Mouse (Mus musculus): ENCODE results near the gene Ptprg.
"Not testable (repeated sequence)": the region's sequence is repeated elsewhere in the genome, so short reads cannot be mapped to it uniquely, and the experiment has no call there.

Ptprg gene

GRCm38 (mm10) chr14:12056912-12057524 lies 503.7 kb downstream of the Ptprg start:
- no peak for DNase-seq (ENCODE audit: low spot score)

DNA sequence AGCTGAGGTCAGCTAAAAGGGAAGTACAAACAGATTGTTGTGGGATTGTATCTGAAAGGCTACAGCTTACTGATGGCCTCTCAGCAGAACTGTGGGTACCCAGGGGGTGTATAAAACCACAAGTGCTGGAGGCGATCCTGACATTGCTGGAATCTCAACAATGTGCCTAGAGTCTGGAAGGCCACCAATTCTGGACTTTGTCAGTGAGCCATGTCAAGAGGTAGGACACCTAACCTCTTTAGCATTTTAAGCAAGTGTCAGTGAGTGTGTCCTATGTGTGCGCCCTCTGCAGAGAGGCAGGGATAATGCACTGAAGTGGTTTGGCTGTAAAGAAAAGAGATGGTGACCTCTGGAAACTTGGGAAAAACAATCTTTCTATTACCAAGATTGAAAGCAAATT lies 504.5 kb downstream of the Ptprg start:
- DNase-seq (ENCODE audit: low spot score), result no peak

- DNase-seq (ENCODE audit: low spot score), result no peak
Measured at GRCm38 (mm10) chr14:12059149-12059548, 505.8 kb downstream of the Ptprg start.

- DNase-seq (ENCODE audit: low spot score), result not testable (repeated sequence)
Measured at GRCm38 (mm10) chr14:12061313-12061712, 508.0 kb downstream of the Ptprg start.

DNA sequence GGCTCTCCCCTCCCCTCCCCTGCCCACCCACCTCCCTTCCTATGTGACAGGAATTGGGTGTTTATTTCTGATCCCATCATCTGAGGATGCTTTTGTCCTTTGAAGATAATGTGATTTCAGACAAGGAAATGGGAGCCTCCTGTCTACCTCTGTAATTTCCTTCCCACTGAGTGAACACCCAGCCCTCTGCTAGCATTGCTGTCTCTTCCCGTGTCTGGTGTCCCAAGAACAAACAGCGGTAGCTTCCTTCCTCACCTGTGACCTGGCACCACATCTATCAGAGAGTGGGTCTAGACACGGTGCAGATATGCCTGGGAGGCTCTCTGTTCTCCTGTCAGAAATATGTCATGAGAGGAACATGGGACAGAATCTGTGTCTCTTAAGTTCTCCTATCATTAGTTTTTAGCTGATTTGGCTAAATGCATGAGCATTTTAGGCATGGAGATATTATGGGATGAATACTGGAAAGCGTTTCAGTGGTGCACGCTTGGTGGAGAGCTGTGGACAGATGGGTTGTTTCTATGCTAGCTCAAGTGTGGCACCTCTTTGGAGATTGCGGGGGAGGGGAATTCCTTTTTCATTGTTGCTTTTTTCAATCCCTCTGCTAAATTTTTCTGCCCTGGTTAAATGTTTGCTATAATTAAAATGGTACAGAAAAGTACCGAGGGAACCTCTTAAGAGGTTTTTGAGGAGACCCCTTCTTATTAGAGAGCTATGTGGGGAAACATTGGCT lies 509.5 kb downstream of the Ptprg start:
- peak; percentile 60 for DNase-seq (ENCODE audit: low spot score)

DNA sequence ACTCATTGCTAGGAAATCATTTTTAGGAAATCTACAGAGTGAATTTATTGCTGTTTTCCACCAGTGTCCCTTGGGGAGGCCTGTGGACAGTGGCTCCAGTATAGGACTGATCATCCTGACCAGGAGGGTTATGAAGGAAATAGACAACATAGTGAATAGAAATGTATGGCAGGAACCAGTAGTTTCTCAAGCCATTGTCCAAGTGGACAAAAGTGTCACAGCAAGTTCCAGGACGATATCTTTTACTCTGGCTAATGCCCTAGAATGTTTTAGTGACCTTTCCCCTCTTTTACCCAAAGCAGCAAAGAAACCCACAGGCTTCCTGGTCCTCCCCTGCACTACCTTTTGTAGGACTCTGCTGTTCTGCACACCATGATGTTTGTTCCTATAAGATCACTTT lies 511.7 kb downstream of the Ptprg start:
- no peak for DNase-seq (ENCODE audit: low spot score)

DNA sequence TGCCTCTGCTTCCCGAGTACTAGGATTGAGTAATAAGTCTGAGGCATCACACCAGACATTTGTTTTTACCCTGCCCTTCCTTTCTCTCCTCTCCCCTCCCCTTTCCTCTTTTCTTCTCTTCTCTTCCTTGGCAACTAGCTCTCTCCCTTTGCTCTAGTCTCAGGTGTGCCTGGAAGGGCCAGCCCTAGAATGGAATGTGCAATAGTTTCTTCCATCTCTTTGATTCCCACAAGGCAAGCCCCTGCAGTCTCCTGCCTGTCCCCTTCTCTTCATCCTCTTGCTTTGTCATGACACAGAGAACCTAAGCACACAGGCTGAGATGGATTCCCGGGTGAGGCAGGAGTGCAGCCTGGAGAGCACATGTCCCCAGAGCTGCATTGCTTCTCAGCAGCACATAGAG lies 512.4 kb downstream of the Ptprg start:
- DNase-seq (ENCODE audit: low spot score), result no peak

DNA sequence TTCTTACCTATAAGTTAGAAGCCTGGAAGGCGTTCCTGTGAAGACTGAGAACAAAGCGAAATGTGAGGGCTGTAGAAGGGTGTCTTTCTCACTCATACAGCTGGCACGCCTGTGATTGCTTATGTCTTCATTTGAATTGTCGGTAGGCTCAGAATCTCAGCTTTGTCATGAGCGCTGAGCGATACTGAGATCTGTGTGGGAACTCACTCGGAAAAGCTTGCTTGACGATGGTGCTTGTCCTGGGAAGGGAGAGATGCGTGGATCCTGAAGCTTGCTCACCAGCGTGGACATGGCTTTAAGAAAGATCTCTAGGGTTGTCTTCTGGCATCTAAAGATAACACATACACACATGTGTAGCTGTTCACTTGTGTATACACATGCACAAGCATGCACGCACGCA lies 516.4 kb downstream of the Ptprg start:
- no peak for DNase-seq (ENCODE audit: low spot score)

DNA sequence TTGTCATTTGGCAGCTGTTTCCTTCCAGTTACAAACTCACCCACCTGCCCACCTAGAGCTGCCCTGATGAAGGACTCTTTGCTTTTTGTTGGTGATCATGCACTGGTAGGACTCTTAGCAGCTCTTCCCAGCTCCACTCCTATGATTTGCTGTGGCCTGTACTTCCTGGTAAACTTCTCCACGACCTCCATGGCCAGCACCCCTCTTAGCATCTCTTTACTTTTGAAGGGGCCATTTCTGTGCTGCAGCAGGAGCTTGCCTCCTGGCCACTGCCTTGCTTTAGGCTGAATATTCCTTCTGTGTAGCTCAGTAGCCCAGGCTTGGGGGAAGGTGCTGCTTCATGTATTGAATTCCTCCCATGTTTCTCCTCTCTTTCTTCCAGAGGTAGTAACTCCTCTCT lies 517.0 kb downstream of the Ptprg start:
- no peak for DNase-seq (ENCODE audit: low spot score)

DNA sequence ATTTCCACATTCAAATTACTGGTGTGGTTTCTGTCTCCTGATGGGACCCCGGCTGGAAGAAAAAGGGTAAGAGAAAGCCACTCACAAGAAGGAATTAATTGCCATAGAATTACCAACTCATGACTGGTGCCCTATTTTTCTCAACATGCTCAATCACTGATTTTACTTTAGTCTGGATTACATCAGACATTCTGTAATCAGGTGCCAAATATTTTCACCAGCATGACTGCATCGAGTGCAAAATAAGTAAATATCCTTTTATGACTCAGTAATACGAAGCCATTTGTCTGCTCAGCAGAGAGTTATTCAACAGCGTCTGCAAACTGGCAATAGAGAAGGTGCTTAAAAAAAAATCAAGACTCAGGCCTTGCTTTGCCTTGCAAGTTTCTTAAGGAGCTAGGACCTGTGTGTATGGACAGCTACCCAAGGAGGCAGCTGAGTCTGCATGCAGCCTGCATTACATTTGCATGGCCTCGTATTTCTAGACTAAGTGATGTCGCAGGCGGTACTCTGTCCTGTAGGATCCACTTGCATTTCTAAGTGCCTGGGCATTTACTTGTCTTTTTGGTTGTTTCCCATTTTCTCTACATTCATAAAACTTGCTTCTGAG lies 517.6 kb downstream of the Ptprg start:
- peak; percentile 29 for DNase-seq (ENCODE audit: low spot score)

GRCm38 (mm10) chr14:12072026-12072861 lies 518.9 kb downstream of the Ptprg start:
- no peak for DNase-seq (ENCODE audit: low spot score)

DNA sequence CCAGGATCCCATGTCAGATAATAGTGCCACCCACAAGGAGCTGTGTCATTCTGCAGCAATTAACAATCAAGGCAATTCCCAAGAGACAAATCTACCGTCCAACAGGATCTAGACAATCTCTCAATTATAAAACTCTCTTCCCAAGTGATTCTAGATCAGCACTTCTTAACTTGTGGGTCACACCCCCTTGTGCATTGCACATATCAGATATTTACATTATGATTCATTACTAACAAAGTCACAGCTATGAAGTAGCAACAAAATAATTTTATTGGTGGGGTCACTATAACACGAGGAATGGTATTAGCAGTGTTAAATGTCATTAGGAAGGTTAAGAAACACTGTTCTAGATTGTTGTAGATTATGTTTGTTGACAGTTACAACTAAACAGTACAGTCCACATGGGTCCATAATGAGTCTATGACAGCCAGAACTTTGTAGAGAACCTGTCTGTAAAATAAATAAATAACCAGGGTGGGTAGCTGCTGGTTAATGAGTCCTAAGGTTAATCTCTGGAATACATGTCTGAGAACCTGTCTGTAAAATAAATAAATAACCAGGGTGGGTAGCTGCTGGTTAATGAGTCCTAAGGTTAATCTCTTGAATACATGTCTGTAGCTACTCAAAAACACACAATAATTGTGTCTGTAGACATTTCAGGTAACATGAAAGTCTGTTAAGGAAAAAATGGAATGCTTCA lies 520.2 kb downstream of the Ptprg start:
- DNase-seq (ENCODE audit: low spot score), result no peak

GRCm38 (mm10) chr14:12077193-12077592 lies 523.9 kb downstream of the Ptprg start:
- no peak for DNase-seq (ENCODE audit: low spot score)

- no peak for DNase-seq (ENCODE audit: low spot score)
Measured at GRCm38 (mm10) chr14:12079250-12079649, 525.9 kb downstream of the Ptprg start.

DNA sequence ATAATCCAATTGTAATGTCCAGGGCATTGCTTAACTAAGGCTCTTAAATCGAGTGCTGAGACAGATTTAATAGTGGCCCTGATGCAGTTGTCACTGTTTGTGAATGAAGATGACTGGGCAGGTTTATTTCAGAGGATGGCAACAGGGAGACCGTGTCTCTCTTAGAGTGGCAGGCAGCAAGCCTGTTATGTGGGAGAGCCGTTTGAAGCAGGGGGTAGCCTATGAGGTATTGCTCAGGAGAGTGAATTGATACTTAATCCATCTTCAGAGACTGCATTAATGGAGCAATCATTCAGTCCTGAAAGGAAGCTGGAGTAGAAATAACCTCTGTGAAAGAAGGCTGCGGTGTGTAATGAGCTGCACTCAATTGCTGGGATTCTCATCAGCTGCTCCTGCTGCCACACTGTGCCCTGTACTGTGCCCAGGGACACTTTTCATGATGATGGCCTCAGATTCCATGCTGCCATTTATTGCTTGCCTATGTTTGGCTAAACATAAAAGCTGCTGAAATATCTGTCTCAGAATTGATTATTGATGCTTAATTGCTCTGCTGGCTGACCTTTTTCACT lies 526.6 kb downstream of the Ptprg start:
- no peak for DNase-seq (ENCODE audit: low spot score)

DNA sequence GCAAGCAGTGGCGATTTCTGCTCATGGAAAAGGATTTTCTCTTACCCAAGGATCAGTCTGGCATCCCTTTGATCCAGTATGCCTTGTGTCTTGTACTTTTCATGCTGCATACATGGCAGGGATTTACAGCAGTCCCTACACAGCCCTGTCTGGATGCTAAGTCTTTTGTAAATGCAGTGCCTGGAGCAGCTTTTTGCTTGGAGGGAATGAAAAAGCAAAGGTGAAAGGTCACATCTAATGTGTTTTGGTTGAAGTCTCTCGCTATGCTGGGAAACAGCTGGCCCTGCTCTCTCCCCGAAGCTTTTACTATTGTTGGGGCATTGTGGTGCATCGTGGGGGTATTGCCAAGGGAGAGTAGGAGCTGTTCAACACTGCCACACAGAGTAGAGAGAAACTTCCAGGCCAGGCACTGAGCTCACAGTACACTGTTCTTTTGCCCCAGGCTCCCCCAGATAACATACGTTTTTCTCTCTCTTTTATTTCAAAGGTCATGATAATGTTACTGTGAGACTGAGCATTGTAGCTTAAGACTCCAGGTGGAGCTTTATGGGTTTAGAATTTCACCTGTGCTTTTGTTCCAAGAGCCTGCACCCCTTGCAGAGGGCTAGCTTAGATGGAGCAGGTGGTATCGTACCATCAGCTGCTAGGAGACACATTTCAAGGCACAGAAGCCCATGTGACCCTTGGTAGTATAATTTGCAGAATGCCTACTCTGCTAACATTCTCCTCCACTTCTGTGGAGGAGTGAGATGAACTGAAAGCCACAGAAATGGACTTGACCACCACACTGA lies 529.0 kb downstream of the Ptprg start:
- no peak for DNase-seq (ENCODE audit: low spot score)

DNA sequence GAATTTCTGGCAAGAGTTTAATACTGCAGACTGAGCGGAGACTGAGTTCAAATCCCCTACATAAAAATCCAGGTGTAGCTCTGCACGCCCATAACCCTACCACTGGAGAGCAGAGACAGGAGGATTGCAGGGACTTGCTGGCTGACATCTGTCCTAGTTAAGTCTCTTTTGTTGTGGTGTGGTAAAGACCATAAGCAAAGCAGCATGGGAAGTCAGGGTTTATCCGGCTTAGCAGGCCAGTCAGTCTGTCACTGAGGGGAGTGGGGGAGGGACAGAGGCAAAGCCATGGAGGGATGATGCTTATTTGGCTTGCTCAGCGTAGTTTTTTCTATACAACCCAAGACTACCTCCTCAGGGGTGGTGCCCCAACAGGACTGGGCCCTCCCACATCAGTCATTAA lies 530.7 kb downstream of the Ptprg start:
- no peak for DNase-seq (ENCODE audit: low spot score)

DNA sequence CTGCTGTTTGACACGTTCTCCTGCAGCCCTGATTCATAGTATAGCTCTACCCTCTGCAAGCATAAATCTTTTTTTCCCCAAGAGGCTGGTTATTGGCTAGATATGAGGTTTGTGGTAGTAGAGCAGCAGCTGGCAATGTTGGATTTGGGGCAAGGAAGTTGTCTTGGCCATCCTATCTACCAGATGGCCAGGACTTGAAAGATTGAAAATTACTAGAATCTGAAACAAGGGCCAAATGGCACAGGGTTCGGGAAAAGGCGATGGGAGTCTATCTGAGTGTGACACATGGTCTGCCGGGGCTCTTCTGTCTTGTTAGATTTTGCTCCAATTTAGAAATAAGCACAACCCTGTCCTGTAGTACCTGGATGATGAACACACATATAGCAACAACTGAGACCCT lies 531.7 kb downstream of the Ptprg start:
- no peak for DNase-seq (ENCODE audit: low spot score)

GRCm38 (mm10) chr14:12086167-12086566 lies 532.8 kb downstream of the Ptprg start:
- peak; percentile 58 for DNase-seq (ENCODE audit: low spot score)

DNA sequence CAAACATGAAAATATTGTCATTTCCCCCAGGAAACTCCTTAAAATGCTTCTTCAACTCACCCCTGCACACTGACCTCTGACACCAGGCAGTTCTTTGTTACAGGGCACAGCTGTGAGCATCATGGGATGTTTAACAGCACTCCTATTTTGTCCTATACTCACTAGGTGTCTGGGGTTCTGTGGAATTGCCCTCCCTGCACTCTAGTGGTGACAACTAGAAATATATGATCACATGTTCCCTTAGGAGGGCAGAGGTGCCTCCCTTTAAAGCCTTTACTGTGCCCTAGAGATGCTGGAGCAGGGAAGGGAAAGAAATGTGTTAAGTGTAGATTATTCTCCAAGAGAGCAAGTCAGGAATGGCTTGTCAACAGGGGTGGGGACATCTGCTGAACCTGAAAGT lies 536.6 kb downstream of the Ptprg start:
- no peak for DNase-seq (ENCODE audit: low spot score)

DNA sequence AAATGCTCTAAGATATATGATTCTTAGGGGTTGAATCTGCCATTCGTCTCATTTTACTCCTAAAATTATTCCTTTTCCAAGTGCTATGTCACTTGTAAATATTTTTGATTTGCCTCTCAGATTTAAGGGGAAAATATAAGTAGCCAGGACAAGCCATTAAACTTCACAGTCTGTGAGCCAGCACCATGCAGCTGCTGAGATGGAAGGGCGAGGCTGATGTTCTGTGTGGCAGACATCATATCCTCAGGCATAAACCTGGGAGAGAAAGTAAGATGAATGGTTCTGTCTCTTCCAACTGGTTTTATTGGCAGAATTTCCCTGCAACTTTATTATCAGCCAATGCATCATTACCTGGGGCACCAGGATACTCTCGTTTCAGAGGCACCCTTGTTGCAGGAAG lies 538.4 kb downstream of the Ptprg start:
- DNase-seq (ENCODE audit: low spot score), result no peak

Measured in lung, postnatal 25 days (tissue).